Mouse (Mus musculus) midbrain, embryonic 16.5 days (tissue): ENCODE data around the gene Csmd2. TPM values are rescaled to one million over a fixed set of nuclear protein-coding genes. Genes with fewer than 3 reads are reported as not detected.

Experiments
- ATAC-seq: fragments of 200-750 bp; cut with Nextera tagmentation; 2 replicates; pipeline ENCODE4 v1.8.0; 2017; ENCODE audit warnings: moderate TSS enrichment
- H3K27ac ChIP-seq: fragments of 300-500 bp; sonication (generic); 2 replicates; pipeline ENCODE4 v1.5.1; 2014; ENCODE audit warnings: mild to moderate bottlenecking, low read length, mixed read lengths
- H3K27me3 ChIP-seq: fragments of 300-500 bp; sonication (generic); 2 replicates; pipeline ENCODE4 v1.6.1; 2014; ENCODE audit warnings: low read depth, low read length, mixed read lengths; ENCODE audit not compliant: control insufficient read depth, insufficient read depth
- H3K36me3 ChIP-seq: fragments of 300-500 bp; sonication (generic); 2 replicates; pipeline ENCODE4 v1.6.1; 2014; ENCODE audit warnings: mild to moderate bottlenecking, low read length, moderate library complexity, mixed read lengths; ENCODE audit not compliant: control insufficient read depth, insufficient read depth
- H3K4me1 ChIP-seq: fragments of 300-500 bp; sonication (generic); 2 replicates; pipeline ENCODE4 v1.6.1; 2014; ENCODE audit warnings: mild to moderate bottlenecking, low read length, mixed read lengths; ENCODE audit not compliant: control insufficient read depth, insufficient read depth
- H3K4me2 ChIP-seq: fragments of 300-500 bp; sonication (generic); 2 replicates; pipeline ENCODE4 v1.6.1; 2014; ENCODE audit warnings: mild to moderate bottlenecking, low read length, mixed read lengths
- H3K4me3 ChIP-seq: fragments of 300-500 bp; sonication (generic); 2 replicates; pipeline ENCODE4 v1.5.1; 2014; ENCODE audit warnings: low read depth, mild to moderate bottlenecking, low read length, moderate library complexity, mixed read lengths
- H3K9ac ChIP-seq: fragments of 300-500 bp; sonication (generic); 2 replicates; pipeline ENCODE4 v1.6.1; 2014; ENCODE audit warnings: low read depth, low read length, mixed read lengths
- H3K9me3 ChIP-seq: fragments of 300-500 bp; sonication (generic); replicated peaks from 2 replicates; pipeline ENCODE4 v1.6.1; 2014; ENCODE audit warnings: mild to moderate bottlenecking, low read length, mixed read lengths; ENCODE audit not compliant: control insufficient read depth, poor library complexity, severe bottlenecking
- WGBS: fragments of 180-500 bp; shearing (Covaris S2); extraction: QIAGEN DNeasy Blood & Tissue Kit; methylation state at CpG from one replicate; pipeline ENCODE4 v1.1.7; 2014; 5-methylcytosine and 5-hydroxymethylcytosine counted together
- polyA plus RNA-seq: library from polyadenylated mRNA; unstranded; fragments of >200 nt; fragmentation: Nextera tagmentation; extraction: Ambion mirVana; gene quantifications from 2 replicates; pipeline ENCODE4 v1.2.1, GENCODE M21; 2015

The Csmd2 gene
- 13.7 TPM in 2 replicates for polyA plus RNA-seq

DNA sequence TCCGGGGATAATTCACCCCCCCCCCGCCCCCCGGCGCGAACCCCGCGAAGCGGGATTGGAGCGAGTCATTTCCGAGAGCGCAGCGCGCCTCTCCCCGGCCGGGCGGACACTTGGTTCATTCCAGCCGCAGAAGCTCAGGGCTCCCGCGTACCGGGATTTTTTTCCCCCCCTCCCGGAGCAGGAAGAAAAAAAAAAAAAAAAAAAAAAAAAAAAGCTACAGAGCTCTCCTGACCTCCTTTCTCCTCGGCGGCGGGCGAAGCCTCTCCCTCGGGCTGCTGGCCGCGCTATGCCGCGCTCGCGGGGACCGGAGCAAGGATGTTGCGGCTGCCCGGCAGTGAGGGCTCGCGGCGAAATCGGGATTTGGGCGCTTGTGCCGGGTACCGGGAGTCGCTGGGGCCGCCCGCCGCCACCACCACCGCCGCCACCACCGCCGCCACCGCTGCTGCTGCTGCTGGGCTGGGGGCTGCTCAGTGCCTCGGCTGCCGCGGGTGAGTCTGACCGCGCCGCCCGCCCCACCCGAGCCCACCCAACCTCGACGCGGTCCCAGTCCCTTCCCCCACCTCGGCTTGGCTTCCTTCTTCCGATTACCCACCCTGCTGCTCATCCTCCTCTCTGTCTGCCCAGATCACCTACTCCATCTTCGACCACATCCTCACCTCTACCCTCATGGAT, at the start of gene Csmd2:
TSS of gene Csmd2 (plus strand) at position 74 of the 672 bp plus-strand sequence.
- H3K4me2 ChIP-seq, result peak within 1 kb of the TSS; percentile 89
- under 1% methylated on average over 55 of the region's 65 CpGs for WGBS
- peaks cover 34% of the 10 kb centered on the region for H3K4me1 ChIP-seq
- peak within 1 kb of the TSS; percentile 77 for H3K4me3 ChIP-seq
- no peaks in the 10 kb centered on the region; the same call in 1 of the 2 replicates for H3K27me3 ChIP-seq
- no peaks in the 10 kb centered on the region for H3K9me3 ChIP-seq
- peak within 1 kb of the TSS; percentile 97 for H3K9ac ChIP-seq
- peak within 1 kb of the TSS; percentile 91 for H3K27ac ChIP-seq
- no peaks in the 10 kb centered on the region for H3K36me3 ChIP-seq
- ATAC-seq, result peak; percentile 25; the same call in 1 of the 2 replicates

DNA sequence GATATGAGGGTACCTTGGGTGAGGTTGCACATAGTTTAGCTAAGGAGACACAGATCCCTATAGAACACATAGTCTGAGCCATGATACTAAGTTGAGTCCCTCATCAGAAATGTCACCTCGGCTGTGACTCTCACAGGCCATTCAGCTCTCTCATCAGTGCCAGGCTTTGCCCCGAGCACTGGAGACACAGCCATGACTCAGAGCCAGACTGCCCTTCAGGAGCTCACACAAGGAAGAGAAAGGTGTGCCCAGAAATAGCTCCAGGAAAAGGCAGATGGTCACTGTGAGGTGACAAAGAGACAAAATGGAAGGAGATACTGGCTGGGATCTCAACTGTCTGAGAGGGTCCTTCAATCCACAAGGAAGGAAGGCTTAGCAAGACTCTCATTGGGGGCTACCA, 40.0 kb upstream of the Csmd2 start:
- no peak overlapping the region for H3K4me3 ChIP-seq
- no peaks in the 10 kb centered on the region for H3K36me3 ChIP-seq
- H3K27me3 ChIP-seq, result no peaks in the 10 kb centered on the region
- H3K4me2 ChIP-seq, result no peak overlapping the region
- H3K9ac ChIP-seq, result no peak overlapping the region
- peaks cover 2% of the 10 kb centered on the region; the same call in 1 of the 2 replicates for H3K4me1 ChIP-seq
- H3K27ac ChIP-seq, result no peak overlapping the region
- ATAC-seq, result no peak
- WGBS, result 82% methylated on average over 2 of the region's 2 CpGs
- H3K9me3 ChIP-seq, result no peaks in the 10 kb centered on the region

DNA sequence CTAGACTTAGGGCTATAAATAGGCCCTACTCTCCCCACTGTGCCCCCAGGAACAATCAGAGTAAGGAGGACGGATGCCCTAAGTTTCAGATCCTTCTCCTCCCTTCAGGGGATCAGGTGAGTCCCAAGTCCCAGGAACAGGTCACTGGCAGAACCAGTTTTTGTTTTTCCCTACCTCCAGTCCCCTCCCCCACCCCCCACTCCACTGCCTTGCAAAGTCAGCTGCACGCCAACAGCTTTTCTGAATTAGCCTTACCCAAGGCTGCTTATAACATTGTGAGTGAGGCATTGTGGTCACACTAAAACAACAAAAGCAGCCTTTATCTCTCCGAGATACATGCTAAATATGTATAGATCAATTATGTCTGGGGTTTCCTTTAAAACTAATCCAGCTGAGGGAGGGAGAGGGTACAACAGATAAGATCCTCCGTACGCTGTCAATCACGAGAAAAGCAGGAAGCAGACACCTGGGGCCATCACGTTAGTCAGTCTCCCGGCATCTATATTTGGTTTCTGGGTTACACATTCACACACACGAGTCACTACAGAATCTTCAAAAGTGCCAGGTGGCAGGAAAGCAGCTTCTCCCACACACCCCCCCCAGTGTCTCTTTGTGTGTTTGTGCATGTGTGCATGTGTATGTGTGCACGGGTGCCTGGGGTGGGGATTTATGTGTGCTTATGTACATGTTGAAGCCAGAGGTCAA, 34.5 kb upstream of the Csmd2 start:
- Histone ChIP-seq H3K27me3 (no peaks in the 10 kb centered on the region), H3K9me3 (no peaks in the 10 kb centered on the region), H3K36me3 (no peaks in the 10 kb centered on the region), H3K4me2 (no peak overlapping the region), H3K27ac (no peak overlapping the region), H3K4me1 (peaks cover 9% of the 10 kb centered on the region), H3K4me3 (no peak overlapping the region), H3K9ac (no peak overlapping the region)
- WGBS, result 41% methylated on average over 10 of the region's 10 CpGs
- ATAC-seq, result no peak

GRCm38 (mm10) chr4:127969101-127969500, 18.6 kb upstream of the Csmd2 start:
- no peak for ATAC-seq
- H3K9me3 ChIP-seq, result no peaks in the 10 kb centered on the region
- H3K36me3 ChIP-seq, result no peaks in the 10 kb centered on the region
- no peak overlapping the region for H3K27ac ChIP-seq
- H3K4me3 ChIP-seq, result no peak overlapping the region
- peaks cover 6% of the 10 kb centered on the region for H3K27me3 ChIP-seq
- WGBS, result 19% methylated on average over 7 of the region's 7 CpGs
- H3K4me2 ChIP-seq, result no peak overlapping the region
- H3K4me1 ChIP-seq, result peaks cover 7% of the 10 kb centered on the region; the same call in 1 of the 2 replicates
- no peak overlapping the region for H3K9ac ChIP-seq

- H3K4me2 ChIP-seq, result no peak overlapping the region
- H3K27me3 ChIP-seq, result peaks cover 6% of the 10 kb centered on the region
- H3K27ac ChIP-seq, result no peak overlapping the region
- peaks cover 7% of the 10 kb centered on the region; the same call in 1 of the 2 replicates for H3K4me1 ChIP-seq
- H3K36me3 ChIP-seq, result no peaks in the 10 kb centered on the region
- WGBS, result 7% methylated on average over 7 of the region's 7 CpGs
- no peaks in the 10 kb centered on the region for H3K9me3 ChIP-seq
- H3K4me3 ChIP-seq, result no peak overlapping the region
- ATAC-seq, result no peak
- H3K9ac ChIP-seq, result no peak overlapping the region
Observed at GRCm38 (mm10) chr4:127970018-127970421, 17.6 kb upstream of the Csmd2 start.

- H3K4me2 ChIP-seq, result peak within 1 kb of the TSS; percentile 40
- 6% methylated on average over 39 of the region's 39 CpGs for WGBS
- no peak within 1 kb of the TSS for H3K4me3 ChIP-seq
- peaks cover 6% of the 10 kb centered on the region for H3K27me3 ChIP-seq
- no peaks in the 10 kb centered on the region for H3K9me3 ChIP-seq
- H3K9ac ChIP-seq, result peak within 1 kb of the TSS; percentile 23; the same call in 1 of the 2 replicates
- no peaks in the 10 kb centered on the region for H3K36me3 ChIP-seq
- peaks cover 7% of the 10 kb centered on the region; the same call in 1 of the 2 replicates for H3K4me1 ChIP-seq
- no peak within 1 kb of the TSS for H3K27ac ChIP-seq
- 0 out of 2 replicates have a peak, but pooled peaks have one; percentile 42 for ATAC-seq
Observed at GRCm38 (mm10) chr4:127970901-127971868, 16.5 kb upstream of the Csmd2 start, which contains the start of gene CK137956. Gene CK137956 (minus strand): TSS chr4:127970951.

GRCm38 (mm10) chr4:127972976-127973375, 14.7 kb upstream of the Csmd2 start:
- 71% methylated on average over 3 of the region's 3 CpGs for WGBS
- H3K4me2 ChIP-seq, result no peak overlapping the region
- no peaks in the 10 kb centered on the region for H3K9me3 ChIP-seq
- H3K4me3 ChIP-seq, result no peak overlapping the region
- peaks cover 6% of the 10 kb centered on the region for H3K27me3 ChIP-seq
- no peak overlapping the region for H3K9ac ChIP-seq
- no peak overlapping the region for H3K27ac ChIP-seq
- no peaks in the 10 kb centered on the region for H3K36me3 ChIP-seq
- peaks cover 7% of the 10 kb centered on the region; the same call in 1 of the 2 replicates for H3K4me1 ChIP-seq
- ATAC-seq, result no peak

DNA sequence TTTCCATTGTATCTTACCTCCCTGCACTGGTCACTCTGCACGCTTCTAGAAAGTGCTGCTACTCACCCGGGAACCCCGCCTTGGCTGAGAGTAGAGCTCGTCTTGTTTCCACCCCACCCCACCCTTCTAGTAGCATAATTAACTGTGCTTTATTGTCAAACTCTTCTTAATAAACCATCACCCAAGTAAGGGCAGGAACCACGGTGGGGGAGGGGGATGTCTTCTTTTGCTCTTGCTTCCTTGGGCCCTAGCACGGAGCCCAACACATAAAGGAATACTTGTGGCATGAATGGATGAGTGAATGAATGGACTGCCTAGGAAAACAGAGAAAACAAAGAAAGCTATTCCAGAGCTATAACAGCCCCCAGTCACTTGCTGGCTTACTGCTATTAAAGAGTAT, 6.5 kb upstream of the Csmd2 start:
- 47% methylated on average over 6 of the region's 6 CpGs for WGBS
- H3K9me3 ChIP-seq, result no peaks in the 10 kb centered on the region
- no peak overlapping the region for H3K9ac ChIP-seq
- H3K36me3 ChIP-seq, result no peaks in the 10 kb centered on the region
- no peak overlapping the region for H3K4me2 ChIP-seq
- no peaks in the 10 kb centered on the region; the same call in 1 of the 2 replicates for H3K27me3 ChIP-seq
- no peak overlapping the region for H3K27ac ChIP-seq
- peaks cover 3% of the 10 kb centered on the region for H3K4me1 ChIP-seq
- no peak overlapping the region for H3K4me3 ChIP-seq
- ATAC-seq, result no peak
